Mouse (Mus musculus): ENCODE results near the gene Eif5a2. TPM values are rescaled to one million over a fixed set of nuclear protein-coding genes. Genes with fewer than 3 reads are reported as not detected.

Eif5a2 gene
- polyA plus RNA-seq, 1 experiment from 2014 or later: 8.3 TPM

- Histone ChIP-seq H3K27ac (ENCODE audit: low read length) (no peak overlapping the region), H3K36me3 (ENCODE audit: control insufficient read depth, insufficient read depth) (no peaks in the 10 kb centered on the region), H3K4me1 (replicated peaks; ENCODE audit: control insufficient read depth, insufficient read depth, low read length) (peaks cover 17% of the 10 kb centered on the region), H3K4me3 (replicated peaks; ENCODE audit: low read length) (no peak overlapping the region), H3K27me3 (replicated peaks; ENCODE audit: control insufficient read depth, insufficient read depth, low read length) (no peaks in the 10 kb centered on the region), H3K9me3 (ENCODE audit: control insufficient read depth, low read length) (no peaks in the 10 kb centered on the region; the same call in 1 of the 2 replicates), H3K4me2 (ENCODE audit: low read length) (no peak overlapping the region), H3K9ac (replicated peaks; ENCODE audit: low read depth, low read length) (no peak overlapping the region)
- WGBS: 46% methylated on average over 2 of the region's 2 CpGs
- ATAC-seq: no peak
Observed at GRCm38 (mm10) chr3:28784176-28784575, 3.1 kb downstream of the Eif5a2 start.

- Histone ChIP-seq H3K4me3 (replicated peaks; ENCODE audit: low read length) (no peak overlapping the region), H3K4me1 (replicated peaks; ENCODE audit: control insufficient read depth, insufficient read depth, low read length) (no peaks in the 10 kb centered on the region), H3K9ac (replicated peaks; ENCODE audit: low read depth, low read length) (no peak overlapping the region), H3K27me3 (replicated peaks; ENCODE audit: control insufficient read depth, insufficient read depth, low read length) (no peaks in the 10 kb centered on the region), H3K9me3 (ENCODE audit: control insufficient read depth, low read length) (no peaks in the 10 kb centered on the region), H3K27ac (ENCODE audit: low read length) (no peak overlapping the region), H3K4me2 (ENCODE audit: low read length) (no peak overlapping the region), H3K36me3 (ENCODE audit: control insufficient read depth, insufficient read depth) (no peaks in the 10 kb centered on the region)
- 91% methylated on average over 7 of the region's 7 CpGs for WGBS
- ATAC-seq: no peak
Observed at GRCm38 (mm10) chr3:28794835-28795234, 13.8 kb downstream of the Eif5a2 start.

GRCm38 (mm10) chr3:28805301-28806097 is 24.4 kb downstream of the Eif5a2 start, which contains the start of gene Rpl22l1:
Gene Rpl22l1, plus strand, starts transcription at chr3:28805436.
- H3K27me3 ChIP-seq (replicated peaks; ENCODE audit: control insufficient read depth, insufficient read depth, low read length): no peaks in the 10 kb centered on the region
- peaks cover 4% of the 10 kb centered on the region; the same call in 1 of the 2 replicates for H3K36me3 ChIP-seq (ENCODE audit: control insufficient read depth, insufficient read depth)
- under 1% methylated on average over 72 of the region's 72 CpGs for WGBS
- peak within 1 kb of the TSS; percentile 88 for H3K9ac ChIP-seq (replicated peaks; ENCODE audit: low read depth, low read length)
- H3K9me3 ChIP-seq (ENCODE audit: control insufficient read depth, low read length): no peaks in the 10 kb centered on the region
- H3K4me1 ChIP-seq (replicated peaks; ENCODE audit: control insufficient read depth, insufficient read depth, low read length): peaks cover 12% of the 10 kb centered on the region
- ATAC-seq: peak; percentile 100
- H3K27ac ChIP-seq (ENCODE audit: low read length): peak within 1 kb of the TSS; percentile 81
- peak within 1 kb of the TSS; percentile 87 for H3K4me3 ChIP-seq (replicated peaks; ENCODE audit: low read length)
- peak within 1 kb of the TSS; percentile 76 for H3K4me2 ChIP-seq (ENCODE audit: low read length)

- H3K36me3 ChIP-seq (ENCODE audit: control insufficient read depth, insufficient read depth): peaks cover 4% of the 10 kb centered on the region; the same call in 1 of the 2 replicates
- H3K9me3 ChIP-seq (ENCODE audit: control insufficient read depth, low read length): no peaks in the 10 kb centered on the region
- H3K27me3 ChIP-seq (replicated peaks; ENCODE audit: control insufficient read depth, insufficient read depth, low read length): no peaks in the 10 kb centered on the region
- H3K4me3 ChIP-seq (replicated peaks; ENCODE audit: low read length): no peak overlapping the region
- WGBS: 86% methylated on average over 4 of the region's 4 CpGs
- no peak for ATAC-seq
- H3K27ac ChIP-seq (ENCODE audit: low read length): no peak overlapping the region
- no peak overlapping the region for H3K4me2 ChIP-seq (ENCODE audit: low read length)
- no peak overlapping the region for H3K9ac ChIP-seq (replicated peaks; ENCODE audit: low read depth, low read length)
- H3K4me1 ChIP-seq (replicated peaks; ENCODE audit: control insufficient read depth, insufficient read depth, low read length): peaks cover 12% of the 10 kb centered on the region
Observed at GRCm38 (mm10) chr3:28808039-28808643, 27.1 kb downstream of the Eif5a2 start.

GRCm38 (mm10) chr3:28811441-28811840 is 30.4 kb downstream of the Eif5a2 start:
- no peak overlapping the region for H3K4me3 ChIP-seq (replicated peaks; ENCODE audit: low read length)
- no peaks in the 10 kb centered on the region for H3K9me3 ChIP-seq (ENCODE audit: control insufficient read depth, low read length)
- ATAC-seq: no peak
- peaks cover 5% of the 10 kb centered on the region for H3K4me1 ChIP-seq (replicated peaks; ENCODE audit: control insufficient read depth, insufficient read depth, low read length)
- H3K27me3 ChIP-seq (replicated peaks; ENCODE audit: control insufficient read depth, insufficient read depth, low read length): no peaks in the 10 kb centered on the region
- H3K9ac ChIP-seq (replicated peaks; ENCODE audit: low read depth, low read length): no peak overlapping the region
- peaks cover 4% of the 10 kb centered on the region; the same call in 1 of the 2 replicates for H3K36me3 ChIP-seq (ENCODE audit: control insufficient read depth, insufficient read depth)
- H3K27ac ChIP-seq (ENCODE audit: low read length): no peak overlapping the region
- H3K4me2 ChIP-seq (ENCODE audit: low read length): no peak overlapping the region
- WGBS: 75% methylated on average over 4 of the region's 4 CpGs

- Histone ChIP-seq H3K4me1 (replicated peaks; ENCODE audit: control insufficient read depth, insufficient read depth, low read length) (no peaks in the 10 kb centered on the region), H3K27me3 (replicated peaks; ENCODE audit: control insufficient read depth, insufficient read depth, low read length) (no peaks in the 10 kb centered on the region), H3K9ac (replicated peaks; ENCODE audit: low read depth, low read length) (no peak overlapping the region), H3K4me3 (replicated peaks; ENCODE audit: low read length) (no peak overlapping the region), H3K27ac (ENCODE audit: low read length) (no peak overlapping the region), H3K4me2 (ENCODE audit: low read length) (no peak overlapping the region), H3K36me3 (ENCODE audit: control insufficient read depth, insufficient read depth) (no peaks in the 10 kb centered on the region), H3K9me3 (ENCODE audit: control insufficient read depth, low read length) (no peaks in the 10 kb centered on the region)
- peak; percentile 64 for ATAC-seq
- 12% methylated on average over 4 of the region's 4 CpGs for WGBS
Observed at GRCm38 (mm10) chr3:28814361-28814760, 33.3 kb downstream of the Eif5a2 start.

GRCm38 (mm10) chr3:28816010-28816540 is 35.0 kb downstream of the Eif5a2 start:
- H3K27ac ChIP-seq (ENCODE audit: low read length): no peak overlapping the region
- no peaks in the 10 kb centered on the region for H3K36me3 ChIP-seq (ENCODE audit: control insufficient read depth, insufficient read depth)
- H3K4me2 ChIP-seq (ENCODE audit: low read length): no peak overlapping the region
- H3K4me3 ChIP-seq (replicated peaks; ENCODE audit: low read length): no peak overlapping the region
- no peak overlapping the region for H3K9ac ChIP-seq (replicated peaks; ENCODE audit: low read depth, low read length)
- no peaks in the 10 kb centered on the region for H3K4me1 ChIP-seq (replicated peaks; ENCODE audit: control insufficient read depth, insufficient read depth, low read length)
- WGBS: 85% methylated on average over 4 of the region's 4 CpGs
- no peaks in the 10 kb centered on the region for H3K9me3 ChIP-seq (ENCODE audit: control insufficient read depth, low read length)
- H3K27me3 ChIP-seq (replicated peaks; ENCODE audit: control insufficient read depth, insufficient read depth, low read length): no peaks in the 10 kb centered on the region
- no peak for ATAC-seq

- no peak overlapping the region for H3K4me3 ChIP-seq (replicated peaks; ENCODE audit: low read length)
- no peaks in the 10 kb centered on the region for H3K9me3 ChIP-seq (ENCODE audit: control insufficient read depth, low read length)
- no peak overlapping the region for H3K27ac ChIP-seq (ENCODE audit: low read length)
- no peak overlapping the region for H3K9ac ChIP-seq (replicated peaks; ENCODE audit: low read depth, low read length)
- no peaks in the 10 kb centered on the region for H3K4me1 ChIP-seq (replicated peaks; ENCODE audit: control insufficient read depth, insufficient read depth, low read length)
- no peaks in the 10 kb centered on the region for H3K36me3 ChIP-seq (ENCODE audit: control insufficient read depth, insufficient read depth)
- H3K27me3 ChIP-seq (replicated peaks; ENCODE audit: control insufficient read depth, insufficient read depth, low read length): no peaks in the 10 kb centered on the region
- ATAC-seq: no peak
- 83% methylated on average over 1 of the region's 1 CpGs for WGBS
- no peak overlapping the region for H3K4me2 ChIP-seq (ENCODE audit: low read length)
Observed at GRCm38 (mm10) chr3:28826272-28826671, 45.2 kb downstream of the Eif5a2 start.

GRCm38 (mm10) chr3:28827605-28828004 is 46.5 kb downstream of the Eif5a2 start:
- H3K4me1 ChIP-seq (replicated peaks; ENCODE audit: control insufficient read depth, insufficient read depth, low read length): no peaks in the 10 kb centered on the region
- 73% methylated on average over 2 of the region's 2 CpGs for WGBS

More at GRCm38 (mm10) chr3:28827605-28828004, 46.5 kb downstream of the Eif5a2 start:
- no peaks in the 10 kb centered on the region for H3K36me3 ChIP-seq (ENCODE audit: control insufficient read depth, insufficient read depth)
- H3K27me3 ChIP-seq (replicated peaks; ENCODE audit: control insufficient read depth, insufficient read depth, low read length): no peaks in the 10 kb centered on the region
- no peak for ATAC-seq
- no peak overlapping the region for H3K4me2 ChIP-seq (ENCODE audit: low read length)
- no peak overlapping the region for H3K9ac ChIP-seq (replicated peaks; ENCODE audit: low read depth, low read length)
- H3K4me3 ChIP-seq (replicated peaks; ENCODE audit: low read length): no peak overlapping the region
- H3K9me3 ChIP-seq (ENCODE audit: control insufficient read depth, low read length): no peaks in the 10 kb centered on the region
- no peak overlapping the region for H3K27ac ChIP-seq (ENCODE audit: low read length)

All from forebrain, embryonic 16.5 days (tissue).